Mouse (Mus musculus) limb, embryonic 15.5 days (tissue): Measurements from ENCODE around the gene G0s2. TPM values are rescaled to one million over a fixed set of nuclear protein-coding genes. Genes with fewer than 3 reads are reported as not detected.
"Not testable (repeated sequence)": the region's sequence is repeated elsewhere in the genome, so short reads cannot be mapped to it uniquely, and the experiment has no call there.

Experiments
- ATAC-seq: fragments of 200-750 bp; cut with Nextera tagmentation; 2 replicates; pipeline ENCODE4 v1.8.0; 2017; ENCODE audit warnings: low read depth, moderate TSS enrichment; ENCODE audit not compliant: insufficient number of reproducible peaks, low FRiP score, low TSS enrichment
- H3K27ac ChIP-seq: fragments of 300-500 bp; sonication (generic); 2 replicates; pipeline ENCODE4 v1.5.1; 2015; ENCODE audit warnings: moderate library complexity, mild to moderate bottlenecking, inconsistent platforms
- H3K27me3 ChIP-seq: fragments of 300-500 bp; sonication (generic); 2 replicates; pipeline ENCODE4 v1.6.1; 2015; ENCODE audit warnings: inconsistent platforms
- H3K36me3 ChIP-seq: fragments of 300-500 bp; sonication (generic); 2 replicates; pipeline ENCODE4 v1.6.1; 2015; ENCODE audit warnings: inconsistent platforms
- H3K4me1 ChIP-seq: fragments of 300-500 bp; sonication (generic); 2 replicates; pipeline ENCODE4 v1.6.1; 2015; ENCODE audit warnings: inconsistent platforms
- H3K4me2 ChIP-seq: fragments of 300-500 bp; sonication (generic); 2 replicates; pipeline ENCODE4 v1.6.1; 2015; ENCODE audit warnings: mild to moderate bottlenecking, inconsistent platforms
- H3K4me3 ChIP-seq: fragments of 300-500 bp; sonication (generic); 2 replicates; pipeline ENCODE4 v1.5.1; 2015; ENCODE audit warnings: mild to moderate bottlenecking, inconsistent platforms
- H3K9ac ChIP-seq: fragments of 300-500 bp; sonication (generic); 2 replicates; pipeline ENCODE4 v1.6.1; 2015; ENCODE audit warnings: inconsistent platforms
- H3K9me3 ChIP-seq: fragments of 300-500 bp; sonication (generic); 2 replicates; pipeline ENCODE4 v1.6.1; 2016; ENCODE audit warnings: inconsistent platforms
- WGBS: fragments of 180-500 bp; shearing (Covaris S2); methylation state at CpG from one replicate; pipeline ENCODE4 v1.1.7; 2015; 5-methylcytosine and 5-hydroxymethylcytosine counted together
- polyA plus RNA-seq: library from polyadenylated mRNA; unstranded; fragments of >200 nt; fragmentation: Nextera tagmentation; extraction: Ambion mirVana; gene quantifications from 2 replicates; pipeline ENCODE4 v1.2.1, GENCODE M21; 2015

G0s2 gene
- polyA plus RNA-seq, 1 experiment from 2014 or later = 26.5 TPM

GRCm38 (mm10) chr1:193285766-193286325 is 12.8 kb upstream of the G0s2 start:
- not testable (repeated sequence) for H3K36me3 ChIP-seq, H3K4me3 ChIP-seq, H3K27ac ChIP-seq, H3K27me3 ChIP-seq, H3K4me1 ChIP-seq, H3K9ac ChIP-seq, ATAC-seq, H3K4me2 ChIP-seq, H3K9me3 ChIP-seq
- WGBS = 84% methylated on average over 3 of the region's 3 CpGs

GRCm38 (mm10) chr1:193284228-193284779 is 11.3 kb upstream of the G0s2 start:
- no peaks in the 10 kb centered on the region for H3K36me3 ChIP-seq
- H3K27ac ChIP-seq = no peak overlapping the region
- H3K27me3 ChIP-seq = no peaks in the 10 kb centered on the region
- H3K4me3 ChIP-seq = no peak overlapping the region
- ATAC-seq = no peak
- H3K9me3 ChIP-seq = no peaks in the 10 kb centered on the region
- H3K9ac ChIP-seq = no peak overlapping the region
- H3K4me2 ChIP-seq = no peak overlapping the region
- WGBS = 67% methylated on average over 7 of the region's 7 CpGs
- H3K4me1 ChIP-seq = no peaks in the 10 kb centered on the region

- H3K9ac ChIP-seq = no peak overlapping the region
- no peak overlapping the region for H3K4me3 ChIP-seq
- no peaks in the 10 kb centered on the region for H3K4me1 ChIP-seq
- no peak overlapping the region for H3K27ac ChIP-seq
- WGBS = 94% methylated on average over 2 of the region's 2 CpGs
- H3K9me3 ChIP-seq = no peaks in the 10 kb centered on the region
- ATAC-seq = no peak
- H3K36me3 ChIP-seq = no peaks in the 10 kb centered on the region
- no peaks in the 10 kb centered on the region for H3K27me3 ChIP-seq
- no peak overlapping the region for H3K4me2 ChIP-seq
These were observed 8.3 kb upstream of the G0s2 start for GRCm38 (mm10) chr1:193281344-193281743.

GRCm38 (mm10) chr1:193279492-193279891 is 6.5 kb upstream of the G0s2 start:
- no peak overlapping the region for H3K9ac ChIP-seq
- no peak overlapping the region for H3K4me3 ChIP-seq
- no peaks in the 10 kb centered on the region for H3K36me3 ChIP-seq
- no peak overlapping the region for H3K4me2 ChIP-seq
- H3K27ac ChIP-seq = no peak overlapping the region
- no peaks in the 10 kb centered on the region for H3K27me3 ChIP-seq
- 73% methylated on average over 4 of the region's 4 CpGs for WGBS
- no peaks in the 10 kb centered on the region for H3K9me3 ChIP-seq
- no peak for ATAC-seq
- H3K4me1 ChIP-seq = no peaks in the 10 kb centered on the region

GRCm38 (mm10) chr1:193278414-193279045 is 5.5 kb upstream of the G0s2 start:
- Histone ChIP-seq H3K9me3 (no peaks in the 10 kb centered on the region), H3K27ac (no peak overlapping the region), H3K4me2 (no peak overlapping the region), H3K27me3 (no peaks in the 10 kb centered on the region), H3K4me3 (no peak overlapping the region), H3K9ac (no peak overlapping the region), H3K4me1 (peaks cover under 1% of the 10 kb centered on the region; the same call in 1 of the 2 replicates), H3K36me3 (no peaks in the 10 kb centered on the region)
- 38% methylated on average over 6 of the region's 6 CpGs for WGBS
- ATAC-seq = no peak

- Histone ChIP-seq H3K27ac (no peak overlapping the region), H3K4me3 (no peak overlapping the region), H3K4me1 (peaks cover 14% of the 10 kb centered on the region), H3K9ac (no peak overlapping the region), H3K4me2 (no peak overlapping the region), H3K9me3 (no peaks in the 10 kb centered on the region), H3K27me3 (no peaks in the 10 kb centered on the region), H3K36me3 (no peaks in the 10 kb centered on the region)
- ATAC-seq = no peak
- 81% methylated on average over 8 of the region's 8 CpGs for WGBS
These were observed 1.5 kb upstream of the G0s2 start for GRCm38 (mm10) chr1:193274407-193275071.

GRCm38 (mm10) chr1:193272137-193272915 is 691 bp downstream of the G0s2 start:
- Histone ChIP-seq H3K9me3 (no peaks in the 10 kb centered on the region), H3K4me2 (peak overlapping the region; percentile 65), H3K36me3 (no peaks in the 10 kb centered on the region), H3K4me1 (peaks cover 14% of the 10 kb centered on the region), H3K4me3 (peak overlapping the region; percentile 43), H3K27ac (peak overlapping the region; percentile 83), H3K27me3 (no peaks in the 10 kb centered on the region), H3K9ac (peak overlapping the region; percentile 35)
- ATAC-seq = peak; percentile 42; the same call in 1 of the 2 replicates
- 16% methylated on average over 24 of the region's 24 CpGs for WGBS

- Histone ChIP-seq H3K4me1 (peaks cover 14% of the 10 kb centered on the region), H3K4me3 (no peak overlapping the region), H3K27ac (no peak overlapping the region), H3K9me3 (no peaks in the 10 kb centered on the region), H3K9ac (no peak overlapping the region), H3K36me3 (no peaks in the 10 kb centered on the region), H3K4me2 (0 out of 2 replicates have a peak overlapping the region, but pooled peaks have one; percentile 65), H3K27me3 (no peaks in the 10 kb centered on the region)
- no peak for ATAC-seq
- 49% methylated on average over 6 of the region's 6 CpGs for WGBS
These were observed 1.9 kb downstream of the G0s2 start for GRCm38 (mm10) chr1:193270965-193271763.

- H3K9me3 ChIP-seq = no peaks in the 10 kb centered on the region
- H3K36me3 ChIP-seq = no peaks in the 10 kb centered on the region
- H3K4me2 ChIP-seq = no peak overlapping the region
- peaks cover 6% of the 10 kb centered on the region; the same call in 1 of the 2 replicates for H3K4me1 ChIP-seq
- H3K4me3 ChIP-seq = no peak overlapping the region
- ATAC-seq = no peak
- no peak overlapping the region for H3K9ac ChIP-seq
- no peak overlapping the region for H3K27ac ChIP-seq
- H3K27me3 ChIP-seq = no peaks in the 10 kb centered on the region
These were observed 7.3 kb downstream of the G0s2 start for GRCm38 (mm10) chr1:193265734-193266133.

- no peaks in the 10 kb centered on the region for H3K36me3 ChIP-seq
- no peak within 1 kb of the TSS for H3K4me2 ChIP-seq
- peaks cover 6% of the 10 kb centered on the region; the same call in 1 of the 2 replicates for H3K4me1 ChIP-seq
- no peak within 1 kb of the TSS for H3K4me3 ChIP-seq
- WGBS = 70% methylated on average over 5 of the region's 5 CpGs
- no peak within 1 kb of the TSS for H3K27ac ChIP-seq
- H3K9ac ChIP-seq = no peak within 1 kb of the TSS
- no peak for ATAC-seq
- H3K9me3 ChIP-seq = no peaks in the 10 kb centered on the region
- no peaks in the 10 kb centered on the region for H3K27me3 ChIP-seq
These were observed 8.9 kb downstream of the G0s2 start, which contains the start of gene Hsd11b1 for GRCm38 (mm10) chr1:193263955-193264598. TSS of gene Hsd11b1 (minus strand) at chr1:193264075.
